Mouse (Mus musculus): Measurements from ENCODE around the gene Spert. TPM values are rescaled to one million over a fixed set of nuclear protein-coding genes. Genes with fewer than 3 reads are reported as not detected.

Spert gene
- polyA plus RNA-seq, 1 experiment = not detected

GRCm38 (mm10) chr14:75609176-75609575, 16.3 kb upstream of the Spert start:
- TF ChIP-seq CTCF (IDR thresholded peaks at IDR 0.05; ENCODE audit: extremely low read depth, insufficient read depth, low read length) = no peak
- no peak for TF ChIP-seq POLR2A (IDR thresholded peaks at IDR 0.05; ENCODE audit: extremely low read depth, insufficient read depth, low read length)
- no peak overlapping the region for H3K27ac ChIP-seq (ENCODE audit: insufficient read depth, low read length)
- no peaks in the 10 kb centered on the region for H3K4me1 ChIP-seq (ENCODE audit: control insufficient read depth, insufficient read depth, low read length)

GRCm38 (mm10) chr14:75583870-75584269, 9.0 kb downstream of the Spert start:
- Histone ChIP-seq H3K4me1 (ENCODE audit: control insufficient read depth, insufficient read depth, low read length) (0 out of 2 replicates have a peak, but pooled peaks cover 1% of the 10 kb centered on the region), H3K4me3 (ENCODE audit: insufficient read depth, low read length) (no peak overlapping the region), H3K27ac (ENCODE audit: insufficient read depth, low read length) (no peak overlapping the region)
- TF ChIP-seq POLR2A (IDR thresholded peaks at IDR 0.05; ENCODE audit: extremely low read depth, insufficient read depth, low read length) = no peak
- TF ChIP-seq CTCF (IDR thresholded peaks at IDR 0.05; ENCODE audit: extremely low read depth, insufficient read depth, low read length) = no peak

More at GRCm38 (mm10) chr14:75609176-75609575, 16.3 kb upstream of the Spert start:
- H3K4me3 ChIP-seq (ENCODE audit: insufficient read depth, low read length) = no peak overlapping the region

GRCm38 (mm10) chr14:75579010-75579409, 13.9 kb downstream of the Spert start:
- no peak overlapping the region for H3K4me3 ChIP-seq (ENCODE audit: insufficient read depth, low read length)
- H3K27ac ChIP-seq (ENCODE audit: insufficient read depth, low read length) = no peak overlapping the region
- no peaks in the 10 kb centered on the region for H3K4me1 ChIP-seq (ENCODE audit: control insufficient read depth, insufficient read depth, low read length)
- no peak for TF ChIP-seq CTCF (IDR thresholded peaks at IDR 0.05; ENCODE audit: extremely low read depth, insufficient read depth, low read length)
- no peak for TF ChIP-seq POLR2A (IDR thresholded peaks at IDR 0.05; ENCODE audit: extremely low read depth, insufficient read depth, low read length)

GRCm38 (mm10) chr14:75566303-75566702, 26.6 kb downstream of the Spert start:
- H3K27ac ChIP-seq (ENCODE audit: insufficient read depth, low read length) = no peak overlapping the region
- peaks cover 2% of the 10 kb centered on the region for H3K4me1 ChIP-seq (ENCODE audit: control insufficient read depth, insufficient read depth, low read length)
- no peak overlapping the region for H3K4me3 ChIP-seq (ENCODE audit: insufficient read depth, low read length)
- TF ChIP-seq POLR2A (IDR thresholded peaks at IDR 0.05; ENCODE audit: extremely low read depth, insufficient read depth, low read length) = no peak
- no peak for TF ChIP-seq CTCF (IDR thresholded peaks at IDR 0.05; ENCODE audit: extremely low read depth, insufficient read depth, low read length)

- Histone ChIP-seq H3K4me3 (ENCODE audit: insufficient read depth, low read length) (no peak overlapping the region), H3K27ac (ENCODE audit: insufficient read depth, low read length) (no peak overlapping the region), H3K4me1 (ENCODE audit: control insufficient read depth, insufficient read depth, low read length) (peaks cover 2% of the 10 kb centered on the region)
- no peak for TF ChIP-seq POLR2A (IDR thresholded peaks at IDR 0.05; ENCODE audit: extremely low read depth, insufficient read depth, low read length)
- no peak for TF ChIP-seq CTCF (IDR thresholded peaks at IDR 0.05; ENCODE audit: extremely low read depth, insufficient read depth, low read length)
Observed at GRCm38 (mm10) chr14:75565534-75566140, 27.3 kb downstream of the Spert start.

GRCm38 (mm10) chr14:75561577-75562331, 31.2 kb downstream of the Spert start:
- no peak overlapping the region for H3K4me3 ChIP-seq (ENCODE audit: insufficient read depth, low read length)
- H3K4me1 ChIP-seq (ENCODE audit: control insufficient read depth, insufficient read depth, low read length) = peaks cover 2% of the 10 kb centered on the region
- H3K27ac ChIP-seq (ENCODE audit: insufficient read depth, low read length) = no peak overlapping the region
- TF ChIP-seq POLR2A (IDR thresholded peaks at IDR 0.05; ENCODE audit: extremely low read depth, insufficient read depth, low read length) (no peak), CTCF (IDR thresholded peaks at IDR 0.05; ENCODE audit: extremely low read depth, insufficient read depth, low read length) (0 out of 2 replicates have a peak, but pooled peaks have one; percentile 8)

- H3K4me3 ChIP-seq (ENCODE audit: insufficient read depth, low read length) = no peak overlapping the region
- TF ChIP-seq CTCF (IDR thresholded peaks at IDR 0.05; ENCODE audit: extremely low read depth, insufficient read depth, low read length) = no peak
- TF ChIP-seq POLR2A (IDR thresholded peaks at IDR 0.05; ENCODE audit: extremely low read depth, insufficient read depth, low read length) = no peak
- no peak overlapping the region for H3K27ac ChIP-seq (ENCODE audit: insufficient read depth, low read length)
- no peaks in the 10 kb centered on the region for H3K4me1 ChIP-seq (ENCODE audit: control insufficient read depth, insufficient read depth, low read length)
Observed at GRCm38 (mm10) chr14:75541731-75542130, 51.2 kb downstream of the Spert start.

- no peaks in the 10 kb centered on the region for H3K4me1 ChIP-seq (ENCODE audit: control insufficient read depth, insufficient read depth, low read length)
- no peak overlapping the region for H3K4me3 ChIP-seq (ENCODE audit: insufficient read depth, low read length)
- TF ChIP-seq POLR2A (IDR thresholded peaks at IDR 0.05; ENCODE audit: extremely low read depth, insufficient read depth, low read length) (no peak), CTCF (IDR thresholded peaks at IDR 0.05; ENCODE audit: extremely low read depth, insufficient read depth, low read length) (no peak)
- no peak overlapping the region for H3K27ac ChIP-seq (ENCODE audit: insufficient read depth, low read length)
Observed at GRCm38 (mm10) chr14:75540996-75541350, 51.9 kb downstream of the Spert start.

- TF ChIP-seq CTCF (IDR thresholded peaks at IDR 0.05; ENCODE audit: extremely low read depth, insufficient read depth, low read length) (no peak), POLR2A (IDR thresholded peaks at IDR 0.05; ENCODE audit: extremely low read depth, insufficient read depth, low read length) (no peak)
- Histone ChIP-seq H3K4me1 (ENCODE audit: control insufficient read depth, insufficient read depth, low read length) (no peaks in the 10 kb centered on the region), H3K27ac (ENCODE audit: insufficient read depth, low read length) (no peak overlapping the region), H3K4me3 (ENCODE audit: insufficient read depth, low read length) (no peak overlapping the region)
Observed at GRCm38 (mm10) chr14:75540216-75540995, 52.5 kb downstream of the Spert start.

All from cortical plate, adult 2 months (tissue).